ENCODE assay signal across 9 mouse cellular contexts in genomic region chr9:118831080-118831479, GRCm38 (mm10).
DNase-seq lines count a peak whose midpoint lies in the region; ATAC-seq and TF ChIP-seq lines count a peak whose summit lies in the region.
"Had no signal": no experiment of that assay in that cellular context is flagged by ENCODE, and none has a peak within 500 bp of the region (broad histone marks: within the 10 kb centered on the region; RNA-seq: fewer than 3 reads in every experiment).

No protein-coding gene starts in this region.

- H3K9me3 ChIP-seq in embryonic facial prominence, embryonic 14.5 days (ENCODE audit: control insufficient read depth, low read length), result no peaks in the 10 kb centered on the region
- H3K9me3 ChIP-seq in heart, embryonic 10.5 days, result no peaks in the 10 kb centered on the region
- H3K9me3 ChIP-seq in stomach, postnatal 0 days (ENCODE audit: control insufficient read depth, low read length), result no peaks in the 10 kb centered on the region
- H3K9me3 ChIP-seq: liver, embryonic 15.5 days had no signal

- no peaks in the 10 kb centered on the region for H3K27me3 ChIP-seq in embryonic facial prominence, embryonic 14.5 days (replicated peaks; ENCODE audit: control insufficient read depth, insufficient read depth, low read length)
- peaks cover 34% of the 10 kb centered on the region for H3K27me3 ChIP-seq in heart, embryonic 10.5 days (ENCODE audit: insufficient read depth, poor library complexity, severe bottlenecking)
- no peaks in the 10 kb centered on the region for H3K27me3 ChIP-seq in stomach, postnatal 0 days (ENCODE audit: control insufficient read depth, insufficient read depth, low read length)
- H3K27me3 ChIP-seq: liver, embryonic 15.5 days had no signal

- H3K27ac ChIP-seq in embryonic facial prominence, embryonic 14.5 days (replicated peaks; ENCODE audit: low read depth, low read length), result peak overlapping the region; percentile 65
- H3K27ac ChIP-seq in heart, embryonic 10.5 days, result peak overlapping the region; percentile 38; the same call in 1 of the 2 replicates
- no peak overlapping the region for H3K27ac ChIP-seq in stomach, postnatal 0 days (replicated peaks)
- H3K27ac ChIP-seq: liver, embryonic 15.5 days had no signal

- 45% methylated on average over 11 of the region's 11 CpGs for WGBS in embryonic facial prominence, embryonic 14.5 days
- 53% methylated on average over 11 of the region's 11 CpGs for WGBS in heart, embryonic 10.5 days
- WGBS in stomach, postnatal 0 days, result 46% methylated on average over 11 of the region's 11 CpGs

- peak; percentile 70; the same call in 1 of the 2 replicates for ATAC-seq in embryonic facial prominence, embryonic 14.5 days (ENCODE audit: low read depth)
- ATAC-seq in stomach, postnatal 0 days (ENCODE audit: low FRiP score, low TSS enrichment), result peak; percentile 51

- peak; percentile 36 to 55 for DNase-seq in layer of hippocampus, postnatal 10 days (ENCODE audit: low spot score in 2 of 2)
- DNase-seq in layer of hippocampus, adult 9-11 months, result no peak
- DNase-seq in embryonic facial prominence, embryonic 14.5 days (ENCODE audit: low spot score), result peak; percentile 83
- peak; percentile 86 for DNase-seq in heart, embryonic 10.5 days (ENCODE audit: low spot score)
- DNase-seq in kidney, postnatal 14 days, result peak; percentile 86
- peak; percentile 41 for DNase-seq in stomach, postnatal 0 days (ENCODE audit: low spot score)
- DNase-seq in MN1 (ENCODE audit: low spot score), result no peak
- no peak for DNase-seq in spleen, postnatal 4 days (ENCODE audit: low spot score in 2 of 2)

- TF ChIP-seq EP300 in stomach, postnatal 0 days (optimal IDR thresholded peaks at IDR 0.05), result no peak

- H3K36me3 ChIP-seq in embryonic facial prominence, embryonic 14.5 days (ENCODE audit: control insufficient read depth, insufficient read depth, low read length), result 0 out of 2 replicates have a peak, but pooled peaks cover 26% of the 10 kb centered on the region
- peaks cover 22% of the 10 kb centered on the region for H3K36me3 ChIP-seq in heart, embryonic 10.5 days
- no peaks in the 10 kb centered on the region; the same call in 1 of the 2 replicates for H3K36me3 ChIP-seq in stomach, postnatal 0 days (ENCODE audit: control insufficient read depth, insufficient read depth, low read length)
- H3K36me3 ChIP-seq: liver, embryonic 15.5 days had no signal

- no peak overlapping the region for H3K4me2 ChIP-seq in embryonic facial prominence, embryonic 14.5 days (ENCODE audit: low read depth, low read length)
- H3K4me2 ChIP-seq in stomach, postnatal 0 days (replicated peaks; ENCODE audit: low read depth), result no peak overlapping the region
- H3K4me2 ChIP-seq: liver, embryonic 15.5 days had no signal

- TF ChIP-seq CTCF in stomach, postnatal 0 days (IDR thresholded peaks at IDR 0.05; ENCODE audit: low read depth), result no peak

- H3K4me1 ChIP-seq in embryonic facial prominence, embryonic 14.5 days (ENCODE audit: control insufficient read depth, insufficient read depth, low read length), result peaks cover 11% of the 10 kb centered on the region
- H3K4me1 ChIP-seq in heart, embryonic 10.5 days, result peaks cover 14% of the 10 kb centered on the region
- no peaks in the 10 kb centered on the region for H3K4me1 ChIP-seq in stomach, postnatal 0 days (replicated peaks; ENCODE audit: control insufficient read depth, insufficient read depth)
- H3K4me1 ChIP-seq: liver, embryonic 15.5 days had no signal

- H3K4me3 ChIP-seq in embryonic facial prominence, embryonic 14.5 days (ENCODE audit: low read depth, low read length), result no peak overlapping the region
- H3K4me3 ChIP-seq in heart, embryonic 10.5 days, result no peak overlapping the region
- H3K4me3 ChIP-seq in stomach, postnatal 0 days (ENCODE audit: low read depth, low read length), result no peak overlapping the region
- H3K4me3 ChIP-seq: liver, embryonic 15.5 days had no signal

- no peak overlapping the region for H3K9ac ChIP-seq in embryonic facial prominence, embryonic 14.5 days (ENCODE audit: low read depth, low read length)
- no peak overlapping the region for H3K9ac ChIP-seq in stomach, postnatal 0 days (ENCODE audit: low read length)
- H3K9ac ChIP-seq: liver, embryonic 15.5 days had no signal

Comparison
In these comparisons a context has a peak if more than half of its experiments do, and no peak if none do; other contexts are left out.
1. DNase-seq: peak in layer of hippocampus, postnatal 10 days (2 of 2), embryonic facial prominence, embryonic 14.5 days (single experiment), heart, embryonic 10.5 days (single experiment), kidney, postnatal 14 days (single experiment) and stomach, postnatal 0 days (single experiment); none in layer of hippocampus, adult 9-11 months (single experiment), MN1 (single experiment) and spleen, postnatal 4 days (0 of 2).